Mouse (Mus musculus): Measurements from ENCODE around the gene H2-Q6. TPM values are rescaled to one million over a fixed set of nuclear protein-coding genes. Genes with fewer than 3 reads are reported as not detected.

Gene H2-Q6
- polyA plus RNA-seq, 1 experiment from 2014 or later: 0.57 TPM

GRCm38 (mm10) chr17:35469842-35470751 is 45.4 kb downstream of the H2-Q6 start, which contains the start of gene H2-Q10:
H2-Q10 (plus strand) TSS chr17:35470089.
- Histone ChIP-seq H3K9me3 (replicated peaks) (no peaks in the 10 kb centered on the region), H3K27me3 (replicated peaks) (peaks cover 71% of the 10 kb centered on the region), H3K4me1 (replicated peaks) (peaks cover 13% of the 10 kb centered on the region), H3K4me3 (peak within 1 kb of the TSS; percentile 59), H3K4me2 (peak within 1 kb of the TSS; percentile 99), H3K27ac (ENCODE audit: poor library complexity, severe bottlenecking) (no peak within 1 kb of the TSS), H3K9ac (peak within 1 kb of the TSS; percentile 59), H3K36me3 (no peaks in the 10 kb centered on the region)
- ATAC-seq (ENCODE audit: insufficient number of reproducible peaks, low FRiP score): peak; percentile 33; the same call in 1 of the 2 replicates
- WGBS: 2% methylated on average over 80 of the region's 80 CpGs

Other genes with a start within 250 kb of the H2-Q6 start
- gene Aif1, start 248.8 kb upstream of the H2-Q6 start, polyA plus RNA-seq (2016; fragmentation: Nextera tagmentation; extraction: Ambion mirVana): 4.3 and 4.4 TPM in 2 replicates
- 3.3 and 5.2 TPM in 2 replicates for gene Lst1, start 236.4 kb upstream of the H2-Q6 start, polyA plus RNA-seq (2016; fragmentation: Nextera tagmentation; extraction: Ambion mirVana)
- gene Ltb, start 230.4 kb upstream of the H2-Q6 start, polyA plus RNA-seq (2016; fragmentation: Nextera tagmentation; extraction: Ambion mirVana): 0.14 and 0.31 TPM in 2 replicates
- gene Tnf, start 222.8 kb upstream of the H2-Q6 start, polyA plus RNA-seq (2016; fragmentation: Nextera tagmentation; extraction: Ambion mirVana): 0.12 TPM in 1 of 2 replicates, not detected in the other
- gene Lta, start 219.5 kb upstream of the H2-Q6 start, polyA plus RNA-seq (2016; fragmentation: Nextera tagmentation; extraction: Ambion mirVana): not detected in 2 replicates
- 0.55 TPM in 1 of 2 replicates, not detected in the other for gene Gm16181, start 204.0 kb upstream of the H2-Q6 start, polyA plus RNA-seq (2016; fragmentation: Nextera tagmentation; extraction: Ambion mirVana)
- gene Atp6v1g2, start 191.2 kb upstream of the H2-Q6 start, polyA plus RNA-seq (2016; fragmentation: Nextera tagmentation; extraction: Ambion mirVana): 10.0 and 12.5 TPM in 2 replicates
- gene Nfkbil1, start 189.1 kb upstream of the H2-Q6 start, polyA plus RNA-seq (2016; fragmentation: Nextera tagmentation; extraction: Ambion mirVana): 9.0 and 9.8 TPM in 2 replicates
- gene Ddx39b, start 183.1 kb upstream of the H2-Q6 start, polyA plus RNA-seq (2016; fragmentation: Nextera tagmentation; extraction: Ambion mirVana): 282 and 285 TPM in 2 replicates
- 30.2 and 32.8 TPM in 2 replicates for gene H2-D1, start 162.1 kb upstream of the H2-Q6 start, polyA plus RNA-seq (2016; fragmentation: Nextera tagmentation; extraction: Ambion mirVana)
- 0.08 and 0.14 TPM in 2 replicates for gene H2-Q1, start 104.4 kb upstream of the H2-Q6 start, polyA plus RNA-seq (2016; fragmentation: Nextera tagmentation; extraction: Ambion mirVana)
- 4.1 and 5.0 TPM in 2 replicates for gene H2-Q2, start 82.6 kb upstream of the H2-Q6 start, polyA plus RNA-seq (2016; fragmentation: Nextera tagmentation; extraction: Ambion mirVana)
- gene H2-Q4, start 45.2 kb upstream of the H2-Q6 start, polyA plus RNA-seq (2016; fragmentation: Nextera tagmentation; extraction: Ambion mirVana): 1.9 and 2.5 TPM in 2 replicates
- gene H2-Q7, start 14.3 kb downstream of the H2-Q6 start, polyA plus RNA-seq (2016; fragmentation: Nextera tagmentation; extraction: Ambion mirVana): 0.83 and 1.0 TPM in 2 replicates
- gene H2-Q10, start 45.2 kb downstream of the H2-Q6 start, polyA plus RNA-seq (2016; fragmentation: Nextera tagmentation; extraction: Ambion mirVana): 0.31 and 1.2 TPM in 2 replicates
- not detected in 2 replicates for gene Pou5f1, start 81.2 kb downstream of the H2-Q6 start, polyA plus RNA-seq (2016; fragmentation: Nextera tagmentation; extraction: Ambion mirVana)
- gene Tcf19, start 92.0 kb downstream of the H2-Q6 start, polyA plus RNA-seq (2016; fragmentation: Nextera tagmentation; extraction: Ambion mirVana): 49.6 and 49.8 TPM in 2 replicates
- 15.9 and 17.7 TPM in 2 replicates for gene Cchcr1, start 92.2 kb downstream of the H2-Q6 start, polyA plus RNA-seq (2016; fragmentation: Nextera tagmentation; extraction: Ambion mirVana)
- 0.39 and 0.49 TPM in 2 replicates for gene Psors1c2, start 108.4 kb downstream of the H2-Q6 start, polyA plus RNA-seq (2016; fragmentation: Nextera tagmentation; extraction: Ambion mirVana)
- gene Cdsn, start 127.3 kb downstream of the H2-Q6 start, polyA plus RNA-seq (2016; fragmentation: Nextera tagmentation; extraction: Ambion mirVana): 0.46 and 0.72 TPM in 2 replicates
- not detected in 2 replicates for gene 2300002M23Rik, start 142.6 kb downstream of the H2-Q6 start, polyA plus RNA-seq (2016; fragmentation: Nextera tagmentation; extraction: Ambion mirVana)
- gene Sfta2, start 176.7 kb downstream of the H2-Q6 start, polyA plus RNA-seq (2016; fragmentation: Nextera tagmentation; extraction: Ambion mirVana): not detected in 2 replicates
- not detected in 2 replicates for gene Gm9573, start 201.8 kb downstream of the H2-Q6 start, polyA plus RNA-seq (2016; fragmentation: Nextera tagmentation; extraction: Ambion mirVana)
- 0.14 and 0.37 TPM in 2 replicates for gene Mucl3, start 218.8 kb downstream of the H2-Q6 start, polyA plus RNA-seq (2016; fragmentation: Nextera tagmentation; extraction: Ambion mirVana)
- 16.1 and 17.4 TPM in 2 replicates for gene Vars2, start 242.7 kb downstream of the H2-Q6 start, polyA plus RNA-seq (2016; fragmentation: Nextera tagmentation; extraction: Ambion mirVana)
- 22.2 and 24.5 TPM in 2 replicates for gene Gtf2h4, start 248.9 kb downstream of the H2-Q6 start, polyA plus RNA-seq (2016; fragmentation: Nextera tagmentation; extraction: Ambion mirVana)

Measured in heart, embryonic 12.5 days (tissue).